Mouse (Mus musculus) kidney, adult 8-10 months (tissue): ENCODE data around the gene Meis2.

Source experiments
- DNase-seq, 2 experiments: peaks; one replicate each; pipeline ENCODE4 v3.0.0; 2022

The Meis2 gene

DNA sequence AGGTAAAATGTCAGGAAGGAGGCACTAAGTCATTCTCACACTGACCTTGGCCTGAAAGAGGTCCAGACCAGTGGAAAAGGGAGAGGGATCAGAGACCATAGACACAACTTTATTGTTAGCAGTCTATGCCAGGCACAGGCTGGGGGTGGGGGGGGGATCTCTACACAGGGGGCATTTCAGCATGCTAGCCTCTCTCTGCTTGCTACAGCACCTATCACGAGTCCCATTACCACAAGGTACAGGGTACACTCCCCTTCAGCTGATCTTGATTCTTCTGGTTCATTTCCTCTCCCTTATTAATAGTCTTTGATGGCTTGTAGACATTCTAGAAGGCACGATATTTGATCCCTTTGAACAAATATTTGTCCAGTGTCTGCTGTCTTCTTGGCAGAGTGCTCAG is 174.9 kb downstream of the Meis2 start:
- no peak for DNase-seq

DNA sequence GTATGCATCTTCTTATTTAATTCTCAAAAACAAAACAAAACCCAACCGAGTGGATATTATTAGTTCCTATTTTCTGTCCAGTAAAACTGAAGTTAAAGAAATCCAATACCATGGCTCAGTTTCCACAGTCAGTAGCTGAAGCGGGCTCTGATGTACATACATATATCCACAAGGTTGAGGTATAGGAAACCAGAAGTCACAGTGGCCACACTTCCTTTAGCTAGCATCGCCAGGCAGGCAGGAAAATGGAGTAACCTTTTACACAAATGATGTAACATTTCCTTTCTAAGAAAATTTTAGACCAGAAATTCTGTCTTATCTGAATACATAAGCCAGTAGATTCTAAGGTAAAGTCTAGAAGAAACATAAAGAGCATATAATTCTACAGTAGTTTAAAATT is 175.6 kb downstream of the Meis2 start:
- no peak for DNase-seq

DNA sequence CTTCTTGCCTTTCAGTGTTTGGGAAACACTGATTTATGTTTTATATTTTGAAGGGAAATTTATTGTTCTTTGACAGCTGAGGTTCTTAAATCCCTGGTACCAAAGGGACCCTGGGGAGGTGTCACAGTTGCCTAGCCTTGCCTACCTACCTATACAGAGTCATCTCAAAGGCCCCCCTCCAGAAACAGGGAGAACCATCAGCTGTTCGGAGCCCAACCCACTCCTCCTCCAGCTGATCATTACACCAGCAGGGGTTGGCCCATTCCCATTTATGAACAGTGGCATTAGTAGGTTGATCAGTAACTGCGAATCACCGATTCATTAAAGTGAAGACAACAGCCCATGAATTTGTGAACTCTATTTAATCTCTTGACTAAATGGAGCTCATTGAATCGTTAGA is 176.4 kb downstream of the Meis2 start:
- no peak for DNase-seq

DNA sequence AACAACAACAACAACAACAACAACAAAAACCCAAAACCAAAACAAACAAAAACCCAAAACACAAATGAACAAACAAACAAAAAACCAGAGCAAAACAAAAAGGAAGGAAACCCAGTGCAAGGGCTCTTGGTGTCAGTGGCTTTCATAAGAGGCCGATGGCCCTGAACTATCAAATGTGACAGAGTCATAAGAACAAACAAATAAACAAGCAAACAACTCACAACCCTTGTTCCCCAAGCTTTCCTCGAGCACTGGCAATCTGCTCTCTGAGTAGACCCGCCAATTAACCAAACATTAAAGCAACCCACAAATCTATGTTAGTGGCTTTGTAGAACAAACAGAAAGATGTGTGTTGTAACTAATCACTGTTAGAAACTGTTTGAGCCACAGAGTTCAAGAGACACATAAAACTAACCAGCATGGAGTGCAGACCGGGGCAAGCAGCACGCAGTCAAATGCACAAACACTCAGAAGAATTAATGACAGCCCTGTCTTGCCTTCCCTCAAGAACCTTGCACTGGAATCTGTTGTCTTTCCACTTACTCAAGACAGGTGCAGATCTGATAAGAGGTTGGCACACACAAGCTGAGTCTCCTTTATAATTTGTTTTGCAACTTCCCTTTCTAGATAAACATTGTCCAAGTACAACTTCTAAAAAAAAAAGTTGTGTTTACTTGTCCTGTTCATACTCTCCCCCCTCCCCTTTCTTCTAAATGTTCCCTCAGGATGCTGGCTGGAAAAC is 177.1 kb downstream of the Meis2 start:
- no peak for DNase-seq

DNA sequence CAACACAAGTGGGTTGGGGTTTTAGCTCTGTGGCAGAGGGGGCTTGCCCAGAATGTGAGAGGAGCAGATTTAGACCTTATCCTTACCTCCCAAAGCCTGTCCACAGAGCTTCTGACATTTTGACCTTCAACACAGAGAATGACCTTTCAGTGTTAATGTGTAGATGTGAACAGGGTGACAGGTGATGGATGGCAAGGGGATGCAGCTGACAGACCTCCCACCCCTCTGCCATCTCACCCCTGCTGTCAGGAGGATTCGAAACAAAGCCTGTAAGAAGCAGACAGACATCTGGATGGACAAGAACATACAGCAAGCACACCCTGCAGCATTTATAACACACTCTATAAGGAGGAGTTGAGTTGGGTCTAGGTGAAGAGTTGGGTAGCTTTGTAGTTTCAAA is 178.0 kb downstream of the Meis2 start:
- DNase-seq: no peak

DNA sequence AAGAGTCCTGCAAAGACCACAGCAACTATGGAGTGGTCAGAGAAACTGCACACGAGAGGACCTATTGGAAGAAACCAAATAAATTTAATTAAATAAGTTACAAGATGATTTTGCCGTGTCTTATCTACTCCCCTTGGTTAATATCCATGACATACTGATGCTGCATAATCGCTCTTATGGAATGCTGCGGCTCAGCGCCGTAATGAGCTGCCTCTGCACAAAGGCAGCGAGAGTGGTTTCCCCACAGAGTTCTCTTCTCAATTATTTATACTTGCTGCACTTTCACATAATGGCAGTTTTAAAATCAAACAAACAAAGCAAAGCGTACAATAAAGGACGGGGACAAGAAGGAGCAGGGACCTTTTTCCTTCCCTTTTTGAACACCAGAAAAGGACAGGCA is 181.5 kb downstream of the Meis2 start:
- DNase-seq: no peak

DNA sequence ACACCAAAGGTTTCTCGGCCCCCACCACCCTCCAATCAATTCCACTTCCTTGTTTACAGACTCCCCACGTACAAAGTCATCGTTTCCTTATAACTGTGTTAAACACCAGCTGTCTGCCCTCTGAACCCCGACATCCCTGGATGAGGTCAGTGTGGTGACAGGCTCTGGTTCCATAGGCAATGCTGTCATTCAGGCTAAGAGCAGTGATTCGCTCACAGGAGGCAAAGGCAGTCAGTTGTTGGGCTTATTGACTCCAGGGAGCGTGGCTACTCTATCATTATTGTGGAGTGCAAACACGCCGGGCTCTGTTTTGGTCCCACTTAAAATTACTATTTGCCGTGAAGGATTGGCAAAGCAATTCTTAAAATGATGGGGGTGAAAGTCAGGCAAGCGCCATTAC is 182.1 kb downstream of the Meis2 start:
- DNase-seq: no peak

DNA sequence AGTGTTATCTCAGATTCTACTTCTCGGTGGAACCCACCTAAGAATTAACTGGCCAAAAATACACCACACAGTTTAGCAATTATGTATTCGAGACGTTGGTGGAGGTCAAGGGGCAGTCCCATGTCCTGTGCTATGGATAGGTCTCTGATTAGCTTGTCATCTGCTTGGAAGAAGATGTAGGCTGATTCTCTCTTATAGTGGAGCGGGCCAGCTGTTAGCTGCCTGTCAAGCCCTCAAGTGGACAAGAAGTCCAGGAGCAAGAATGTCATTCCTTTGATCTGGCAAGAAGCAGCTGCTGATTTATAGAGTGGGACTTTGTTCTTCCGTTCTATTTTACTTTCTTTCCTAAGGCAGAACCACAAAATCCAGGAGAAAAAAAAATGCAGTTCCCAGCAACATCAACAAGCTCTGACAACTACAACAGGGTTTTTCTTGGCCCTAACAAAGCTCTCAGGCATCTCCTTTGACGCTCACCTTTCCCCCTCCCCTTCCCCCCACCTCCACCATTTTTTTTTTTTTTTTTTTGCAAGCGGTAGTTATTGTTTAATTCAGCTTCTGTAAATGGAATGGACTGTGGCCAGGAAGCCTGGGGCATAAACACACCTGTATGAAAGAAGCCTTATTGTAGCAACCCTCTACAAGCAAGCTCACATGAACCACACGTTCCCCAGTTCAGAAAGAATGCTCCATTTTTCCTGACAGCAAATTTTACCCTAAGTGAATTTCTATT is 189.7 kb downstream of the Meis2 start:
- no peak for DNase-seq

DNA sequence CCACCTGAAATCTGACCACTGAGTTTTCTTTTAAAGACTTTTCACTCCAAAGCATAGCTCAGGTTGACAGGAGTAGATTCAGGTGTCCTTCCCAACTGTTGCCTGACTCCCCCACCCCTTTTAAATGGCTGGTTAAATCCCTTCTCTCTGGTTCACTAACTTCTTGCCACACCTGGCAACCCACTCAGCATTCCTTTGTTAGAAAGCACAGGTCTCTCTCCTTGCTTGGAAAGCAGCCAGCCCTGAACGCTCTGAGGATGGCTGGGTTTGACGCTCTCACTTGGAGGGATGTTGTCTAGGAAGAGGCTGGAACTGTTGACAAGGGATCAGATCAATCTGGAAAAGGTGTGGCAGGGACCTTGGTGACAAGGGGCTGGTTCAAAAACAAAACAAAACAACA is 192.8 kb downstream of the Meis2 start:
- no peak for DNase-seq

DNA sequence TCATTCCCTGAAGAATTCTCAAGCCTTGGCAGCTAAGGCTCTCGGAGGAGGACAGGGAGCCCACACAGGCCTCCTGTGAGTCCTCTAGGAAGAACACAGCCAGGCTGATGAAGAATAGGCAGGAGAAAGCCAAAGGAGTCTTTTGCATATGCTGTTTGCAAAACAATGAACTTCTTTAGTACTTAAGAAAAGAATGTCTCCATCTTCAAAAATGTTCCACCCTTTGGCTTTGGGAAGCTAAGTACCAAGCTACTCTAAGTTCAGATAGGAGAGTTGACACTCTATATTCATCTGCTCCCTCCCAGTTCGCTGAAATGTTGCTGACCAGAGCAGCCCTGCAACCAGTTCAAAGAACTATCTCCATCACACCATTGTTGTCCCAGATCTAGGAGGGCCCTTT is 195.7 kb downstream of the Meis2 start:
- no peak for DNase-seq

DNA sequence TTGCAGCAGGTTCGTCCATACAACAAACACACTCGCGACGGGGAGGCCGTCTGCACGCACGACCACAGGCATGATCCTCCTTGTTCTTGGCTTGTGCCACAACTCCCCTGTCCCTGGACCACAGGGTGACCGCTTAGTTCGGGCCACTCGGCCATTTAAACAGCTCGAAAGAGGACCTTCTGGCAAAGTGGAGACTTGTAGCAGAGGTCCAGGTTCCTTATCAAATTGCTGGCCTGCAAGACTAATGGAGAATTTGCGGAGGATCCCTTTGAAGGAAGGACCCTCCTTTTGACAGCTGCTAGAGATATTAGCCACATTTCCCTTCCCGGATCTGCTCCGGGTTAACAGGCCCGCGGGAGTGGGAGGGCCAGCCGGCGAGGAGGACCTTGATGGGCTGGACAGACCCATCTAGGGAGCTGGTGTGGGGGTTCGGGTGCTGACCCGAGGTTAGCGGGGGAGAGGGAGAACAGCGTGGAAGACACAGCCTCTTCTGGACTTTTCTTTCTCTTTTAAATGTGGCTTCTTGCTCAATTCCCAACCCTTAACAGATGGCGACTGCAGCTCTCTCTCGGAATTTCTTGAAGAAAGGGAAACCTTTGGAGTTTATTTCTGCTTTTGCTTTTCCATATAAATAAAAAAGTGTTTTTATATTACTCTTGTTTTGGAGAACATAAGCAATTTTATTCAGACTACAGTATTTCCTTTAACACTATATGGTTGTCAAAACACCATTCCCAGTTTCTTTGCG is 204.9 kb downstream of the Meis2 start:
- peak in 1 of 2 experiments; percentile 25 for DNase-seq

DNA sequence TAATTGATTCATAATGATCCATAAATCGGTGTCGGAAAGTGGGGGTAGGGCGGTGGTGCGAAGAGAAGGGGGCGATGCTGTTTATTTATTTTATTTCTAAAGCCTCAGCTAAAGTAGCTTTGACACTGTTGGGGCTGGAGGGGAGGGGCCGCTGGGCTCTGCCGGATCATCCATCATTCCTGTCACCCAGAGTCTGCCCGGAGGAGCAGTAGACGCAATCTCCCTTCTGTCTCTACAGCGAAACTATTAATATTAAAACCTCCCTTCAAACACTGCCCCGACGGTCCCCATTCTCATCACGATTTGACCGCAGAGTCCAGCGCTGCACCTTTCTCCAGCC is 205.5 kb downstream of the Meis2 start:
- peak; percentile 37 to 40 for DNase-seq

DNA sequence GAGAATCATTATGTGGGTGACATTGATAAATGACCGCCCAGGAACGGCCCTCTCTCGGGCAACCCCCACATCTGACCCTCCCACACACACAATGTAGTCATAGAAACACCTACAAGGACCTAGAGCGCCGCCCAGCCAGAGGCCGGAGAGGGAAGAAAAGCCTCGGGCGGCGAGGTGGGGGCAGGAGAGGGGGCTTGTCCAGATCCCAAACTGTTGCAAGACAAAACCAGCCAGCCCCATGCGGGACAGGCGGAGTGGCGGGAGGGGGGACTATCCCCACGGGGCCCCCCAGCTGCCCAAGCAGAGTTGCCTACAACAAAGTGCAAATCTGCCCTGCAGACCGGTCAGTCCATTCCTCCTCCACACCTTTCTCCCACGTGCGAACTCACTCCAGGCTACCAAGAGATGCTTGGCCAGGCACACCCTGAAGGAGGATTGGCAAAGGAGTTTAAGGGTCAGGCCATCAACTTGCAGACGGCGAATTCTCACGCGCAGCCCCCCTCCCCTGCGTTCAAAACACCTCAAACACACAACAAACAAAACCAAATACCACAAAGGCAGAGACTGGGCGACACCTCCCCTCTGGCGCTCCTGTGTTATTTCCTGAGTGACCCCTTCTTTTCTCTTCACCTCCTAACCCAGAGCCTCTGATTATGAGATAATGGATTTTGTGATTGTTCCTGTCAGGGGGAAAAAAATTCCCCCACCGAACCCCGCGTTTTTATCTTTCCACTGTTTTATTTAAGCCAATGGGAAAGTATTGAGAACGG is 206.1 kb downstream of the Meis2 start:
- peak; percentile 31 to 36 for DNase-seq

DNA sequence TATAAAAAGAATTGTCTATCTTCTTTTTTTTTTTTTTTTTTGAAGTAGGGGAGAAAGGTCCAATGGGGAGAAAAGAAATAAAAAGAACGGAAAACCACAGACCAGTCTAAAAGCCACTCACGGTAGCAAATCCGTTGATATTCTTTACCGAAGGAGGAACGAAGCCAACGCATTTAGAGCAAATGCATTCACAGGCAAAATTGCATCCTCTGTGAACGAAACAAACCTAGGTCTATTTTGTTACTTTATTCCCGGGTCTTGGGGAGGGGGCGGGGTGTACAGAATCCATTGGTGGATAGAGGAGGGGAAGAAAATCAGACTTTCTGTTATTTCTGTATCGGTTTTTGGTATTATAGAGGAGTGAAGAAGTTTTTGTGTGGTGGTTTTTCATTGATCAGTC is 206.7 kb downstream of the Meis2 start:
- DNase-seq: no peak

DNA sequence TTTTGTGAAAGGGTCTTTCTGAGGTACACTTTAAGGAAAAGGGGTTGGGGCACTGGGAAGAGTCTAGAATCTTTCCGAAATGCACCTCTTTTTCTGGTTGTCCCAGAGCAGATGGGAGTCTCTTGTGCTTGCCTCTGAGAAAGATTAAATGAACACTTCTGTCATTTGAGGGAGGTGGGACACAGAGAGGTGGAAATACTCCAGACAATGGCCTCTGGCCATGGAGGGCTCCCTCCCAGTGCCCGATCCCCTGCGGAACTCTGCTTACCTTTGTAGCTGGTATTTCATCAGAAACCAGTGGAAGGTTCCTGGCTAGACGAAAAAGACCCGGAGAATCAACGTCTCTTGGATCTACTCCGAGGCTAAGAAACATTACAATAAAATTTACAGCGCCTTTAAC is 207.4 kb downstream of the Meis2 start:
- DNase-seq: no peak

DNA sequence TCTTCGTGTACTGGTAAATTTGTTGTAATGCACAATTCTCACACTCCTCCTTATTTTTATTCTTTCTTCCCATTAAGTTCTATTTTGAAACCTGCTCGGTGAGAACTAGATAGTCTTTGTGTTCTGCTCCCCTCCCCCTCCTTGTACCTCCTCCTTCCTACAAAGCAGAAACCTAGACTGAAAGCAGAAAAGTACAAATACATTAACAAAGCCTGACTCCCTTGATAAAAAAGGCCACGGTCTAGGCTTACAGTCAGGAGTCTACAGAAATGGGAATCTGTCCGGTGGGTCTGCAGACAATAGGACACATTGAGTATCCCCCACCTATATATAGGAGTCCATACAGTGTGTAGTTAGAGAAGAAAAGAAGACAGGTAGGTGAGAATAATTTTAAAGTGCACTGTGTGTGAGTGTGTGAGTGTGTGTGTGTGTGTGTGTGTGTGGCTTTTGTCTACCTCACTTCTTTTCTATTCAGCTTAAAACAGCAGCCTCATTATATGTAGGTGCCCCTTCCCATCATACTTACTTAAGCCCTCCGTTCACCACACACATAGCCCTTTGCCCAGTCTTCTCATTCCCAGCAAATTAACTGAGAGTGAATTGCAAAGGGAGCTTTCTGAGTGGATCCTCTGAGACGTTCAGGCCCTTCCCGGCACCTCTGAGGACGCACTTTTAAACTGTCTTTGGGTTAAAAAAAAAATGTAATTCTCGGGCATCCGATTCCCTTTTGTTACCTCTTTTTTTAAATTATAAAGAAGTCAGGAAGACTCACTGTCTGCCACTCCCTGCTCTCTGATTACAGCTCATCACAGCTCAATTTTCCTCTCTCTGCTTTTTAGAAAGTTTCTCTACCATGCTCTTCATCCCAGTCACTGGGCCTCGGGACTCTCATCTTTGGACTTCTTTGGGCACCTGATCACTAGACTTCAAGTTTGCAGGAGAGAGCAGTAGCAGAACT is 208.2 kb downstream of the Meis2 start:
- no peak for DNase-seq

DNA sequence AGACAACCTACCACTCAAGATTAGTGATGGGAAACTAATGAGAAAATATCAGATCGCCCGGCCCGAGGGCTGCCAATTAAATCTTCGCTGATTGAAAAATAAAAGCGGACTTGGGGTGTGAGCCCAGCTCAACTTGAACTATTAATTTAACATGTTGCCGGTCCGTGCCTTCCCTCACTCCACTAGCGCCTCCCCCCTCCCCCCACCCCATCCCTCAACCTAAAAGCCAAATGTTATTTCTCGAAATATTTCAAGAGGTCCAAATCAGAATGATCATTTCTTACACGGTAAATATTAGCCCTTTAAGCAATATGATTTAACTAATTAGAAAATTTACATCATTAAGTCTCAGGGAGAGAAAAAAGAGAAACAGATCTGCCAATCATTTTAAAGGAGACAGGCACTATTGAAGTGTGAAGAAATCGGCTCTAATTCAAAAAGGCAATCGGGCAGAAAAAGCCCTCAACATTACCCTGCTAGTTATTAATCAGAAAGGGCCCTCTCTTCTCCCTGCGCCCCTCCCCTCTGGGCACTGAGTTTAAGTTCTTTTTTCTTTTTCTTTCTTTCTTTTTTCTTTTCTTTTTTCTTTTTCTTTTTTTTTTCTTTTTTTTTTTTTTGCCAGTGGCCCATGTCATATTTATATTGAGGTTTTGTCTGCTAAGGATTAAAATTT is 209.1 kb downstream of the Meis2 start:
- DNase-seq: no peak

DNA sequence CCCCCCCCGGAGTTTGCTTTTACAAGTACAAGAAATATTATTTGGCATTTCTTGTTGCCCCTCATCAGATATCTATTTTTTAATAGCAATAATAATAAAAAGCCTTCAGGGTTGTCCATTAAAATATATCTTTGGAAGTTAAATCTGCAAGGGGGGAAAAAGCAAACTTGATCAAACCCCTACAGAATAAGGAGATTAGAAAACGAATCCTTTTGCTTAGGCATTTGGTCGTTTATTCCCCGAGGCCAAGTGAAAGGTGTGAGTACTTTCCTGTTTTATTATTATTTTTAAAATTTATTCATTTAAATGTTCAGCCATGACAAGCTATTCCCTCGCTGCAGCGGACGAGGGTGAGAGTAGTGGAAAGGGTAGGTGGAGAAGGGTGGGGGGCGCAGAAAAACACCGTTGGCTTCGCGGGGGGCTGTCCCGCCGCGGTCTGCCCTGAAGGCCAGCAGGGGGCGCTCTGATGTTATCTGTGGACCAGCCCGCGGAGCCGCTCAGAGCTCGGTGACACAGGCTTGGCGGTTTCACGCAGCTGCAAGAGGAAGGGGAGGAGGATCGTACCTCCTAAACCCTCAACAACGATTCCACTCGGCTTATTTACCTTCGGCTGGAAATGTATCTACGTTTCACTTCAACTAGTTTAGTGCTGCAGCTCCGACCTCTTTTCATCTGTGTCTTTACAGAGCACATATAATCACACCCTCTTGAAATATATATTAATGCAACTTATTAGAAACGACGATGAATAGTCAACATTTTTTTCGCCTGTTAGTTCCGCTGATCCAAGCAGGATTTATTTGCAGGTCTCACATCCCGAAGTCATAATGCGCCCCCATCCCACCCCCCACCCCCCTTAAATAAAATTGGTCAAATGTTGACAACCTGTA is 209.9 kb downstream of the Meis2 start:
- DNase-seq: peak; percentile 69 to 82

DNA sequence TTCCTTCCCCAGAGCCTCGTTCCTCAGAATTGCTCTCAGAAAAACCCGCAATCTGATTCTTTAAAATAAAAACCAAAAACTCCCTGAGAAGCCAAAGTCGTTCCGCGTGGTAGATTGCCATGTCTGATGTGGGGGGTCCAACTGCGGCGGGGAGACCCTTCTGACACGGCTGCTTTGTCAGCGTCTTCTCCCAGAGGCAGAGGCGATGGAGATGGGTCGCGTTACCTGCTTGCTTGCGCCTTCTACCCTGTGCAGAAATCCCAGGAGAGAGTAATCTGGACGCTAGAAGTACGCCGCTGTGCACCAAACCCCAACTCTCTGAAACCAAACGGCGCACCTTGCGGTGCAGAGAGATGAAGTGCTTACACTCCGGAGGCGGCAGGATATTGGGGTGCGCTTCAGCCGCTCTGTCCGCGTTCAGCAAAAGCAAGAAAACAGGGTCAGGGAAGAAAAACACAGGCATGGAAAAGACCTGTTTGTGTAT is 210.8 kb downstream of the Meis2 start:
- DNase-seq: peak in 1 of 2 experiments; percentile 24
